Mouse (Mus musculus): ENCODE results near the gene Kazn.

- no peak for TF ChIP-seq CHD2 (IDR thresholded peaks at IDR 0.05; ENCODE audit: low read depth, low read length)
- TF ChIP-seq HCFC1 (IDR thresholded peaks at IDR 0.05; ENCODE audit: borderline replicate concordance, insufficient read depth, low read length) = no peak
- TF ChIP-seq ZC3H11A (IDR thresholded peaks at IDR 0.05; ENCODE audit: borderline replicate concordance, low read depth, low read length) = no peak
- no peak for TF ChIP-seq ZNF384 (IDR thresholded peaks at IDR 0.05; ENCODE audit: low read depth, low read length)
Observed at GRCm38 (mm10) chr4:142244641-142245040, 5.4 kb upstream of the Kazn start.

All from ES-E14 (cell line).